ENCODE assay signal across 24 mouse cellular contexts in the genomic region with DNA sequence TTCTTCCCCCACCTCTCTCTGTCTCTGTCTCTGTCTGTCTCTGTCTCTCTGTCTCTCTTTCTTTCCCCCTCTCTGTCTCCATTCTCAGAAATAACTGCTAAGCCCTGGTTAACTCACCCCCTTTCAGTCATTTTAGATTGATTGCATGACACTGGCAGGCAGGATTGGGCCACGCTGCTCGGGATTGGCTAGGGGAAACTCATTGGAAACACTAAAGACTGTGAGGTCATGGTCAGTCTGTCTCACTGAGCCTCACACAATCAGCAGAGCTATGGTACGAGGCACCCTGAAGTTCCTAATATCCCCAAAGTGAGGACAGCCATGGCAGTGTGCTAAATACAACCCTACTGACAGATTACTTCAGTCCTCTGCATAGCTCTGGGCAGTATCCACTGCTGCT.
DNase-seq lines count a peak whose midpoint lies in the region; ATAC-seq lines count a peak whose summit lies in the region.
"Had no signal": no experiment of that assay in that cellular context is flagged by ENCODE, and none has a peak within 500 bp of the region (broad histone marks: within the 10 kb centered on the region; RNA-seq: fewer than 3 reads in every experiment).

No protein-coding gene starts in this region.

- no peak overlapping the region for H3K27ac ChIP-seq in midbrain, embryonic 10.5 days (replicated peaks)
- H3K27ac ChIP-seq in midbrain, embryonic 11.5 days (ENCODE audit: low read depth, low read length): no peak overlapping the region
- no peak overlapping the region for H3K27ac ChIP-seq in forebrain, embryonic 10.5 days
- H3K27ac ChIP-seq: embryonic facial prominence, embryonic 13.5 days; forebrain, embryonic 13.5 days; gastrocnemius, adult 2 months; heart, embryonic 10.5 days; hindbrain, embryonic 13.5 days; hindbrain, postnatal 0 days; intestine, embryonic 15.5 days had no signal

- no peaks in the 10 kb centered on the region for H3K9me3 ChIP-seq in midbrain, embryonic 10.5 days (replicated peaks)
- H3K9me3 ChIP-seq in midbrain, embryonic 11.5 days (ENCODE audit: control insufficient read depth, low read length): no peaks in the 10 kb centered on the region
- H3K9me3 ChIP-seq in forebrain, embryonic 10.5 days: no peaks in the 10 kb centered on the region
- H3K9me3 ChIP-seq: embryonic facial prominence, embryonic 13.5 days; forebrain, embryonic 13.5 days; heart, embryonic 10.5 days; hindbrain, embryonic 13.5 days; intestine, embryonic 15.5 days had no signal

- H3K36me3 ChIP-seq in midbrain, embryonic 10.5 days: no peaks in the 10 kb centered on the region
- no peaks in the 10 kb centered on the region for H3K36me3 ChIP-seq in midbrain, embryonic 11.5 days (ENCODE audit: control insufficient read depth, insufficient read depth, low read length)
- no peaks in the 10 kb centered on the region for H3K36me3 ChIP-seq in forebrain, embryonic 10.5 days (replicated peaks)
- H3K36me3 ChIP-seq: embryonic facial prominence, embryonic 13.5 days; heart, embryonic 10.5 days; hindbrain, embryonic 13.5 days; intestine, embryonic 15.5 days had no signal

- H3K9ac ChIP-seq in midbrain, embryonic 11.5 days (ENCODE audit: low read length): no peak overlapping the region
- H3K9ac ChIP-seq: embryonic facial prominence, embryonic 13.5 days; forebrain, embryonic 13.5 days; forebrain, postnatal 0 days; hindbrain, embryonic 13.5 days; intestine, embryonic 15.5 days had no signal

- no peak for ATAC-seq in midbrain, embryonic 11.5 days (ENCODE audit: low FRiP score)
- ATAC-seq: activated CD4-positive, CD25-positive, alpha-beta regulatory T cell, adult 4 months; forebrain, embryonic 13.5 days; forebrain, postnatal 0 days; hindbrain, postnatal 0 days; intestine, embryonic 15.5 days; Patski had no signal

- no peaks in the 10 kb centered on the region for H3K27me3 ChIP-seq in midbrain, embryonic 10.5 days (ENCODE audit: low read depth, poor library complexity, severe bottlenecking)
- no peaks in the 10 kb centered on the region for H3K27me3 ChIP-seq in midbrain, embryonic 11.5 days (ENCODE audit: control insufficient read depth, insufficient read depth, low read length)
- no peaks in the 10 kb centered on the region for H3K27me3 ChIP-seq in forebrain, embryonic 10.5 days (ENCODE audit: poor library complexity, severe bottlenecking)
- H3K27me3 ChIP-seq: CH12.LX; embryonic facial prominence, embryonic 13.5 days; forebrain, embryonic 13.5 days; hindbrain, embryonic 13.5 days; intestine, embryonic 15.5 days had no signal

- no peak overlapping the region for H3K4me3 ChIP-seq in midbrain, embryonic 10.5 days
- no peak overlapping the region for H3K4me3 ChIP-seq in midbrain, embryonic 11.5 days (ENCODE audit: low read depth, low read length)
- no peak overlapping the region for H3K4me3 ChIP-seq in forebrain, embryonic 10.5 days
- H3K4me3 ChIP-seq: embryonic facial prominence, embryonic 13.5 days; forebrain, embryonic 13.5 days; gastrocnemius, adult 2 months; heart, embryonic 10.5 days; hindbrain, embryonic 13.5 days; intestine, embryonic 15.5 days had no signal

- no peak overlapping the region for H3K4me2 ChIP-seq in midbrain, embryonic 11.5 days
- H3K4me2 ChIP-seq: embryonic facial prominence, embryonic 13.5 days; forebrain, embryonic 13.5 days; hindbrain, embryonic 13.5 days; intestine, embryonic 15.5 days had no signal

- WGBS in midbrain, embryonic 10.5 days: 78% methylated on average over 3 of the region's 3 CpGs
- WGBS in midbrain, embryonic 11.5 days: 87% methylated on average over 3 of the region's 3 CpGs
- WGBS in forebrain, embryonic 10.5 days: 80% methylated on average over 3 of the region's 3 CpGs

- no peaks in the 10 kb centered on the region for H3K4me1 ChIP-seq in midbrain, embryonic 10.5 days
- H3K4me1 ChIP-seq in midbrain, embryonic 11.5 days (ENCODE audit: control insufficient read depth, insufficient read depth, low read length): no peaks in the 10 kb centered on the region
- H3K4me1 ChIP-seq in forebrain, embryonic 10.5 days: no peaks in the 10 kb centered on the region
- H3K4me1 ChIP-seq: embryonic facial prominence, embryonic 13.5 days; forebrain, embryonic 13.5 days; hindbrain, embryonic 13.5 days; intestine, embryonic 15.5 days had no signal

- peak; percentile 29 for DNase-seq in adrenal gland, adult 8-10 months
- no peak for DNase-seq in adrenal gland, adult 18-20 months (ENCODE audit: low spot score in 2 of 2)
- DNase-seq in midbrain, embryonic 10.5 days (ENCODE audit: low spot score): peak; percentile 9
- DNase-seq in midbrain, embryonic 11.5 days (ENCODE audit: low spot score, missing footprints): no peak
- DNase-seq in adrenal gland, postnatal 36 days: peak; percentile 39 to 62
- no peak for DNase-seq in B cell, adult 2 months
- no peak for DNase-seq in forebrain, embryonic 10.5 days (ENCODE audit: extremely low spot score, low spot score)
- DNase-seq: cerebellum, adult 11-12 months; cerebellum, adult 9-10 months; cerebellum, postnatal 25 days; forebrain, postnatal 0 days; gastrocnemius, adult 2 months; gastrocnemius, postnatal 25 days; heart, postnatal 10 days; heart, postnatal 4 days had no signal

Comparison
In these comparisons a context has a peak if more than half of its experiments do, and no peak if none do; other contexts are left out.
1. DNase-seq: peak in adrenal gland, adult 8-10 months (single experiment), midbrain, embryonic 10.5 days (single experiment) and adrenal gland, postnatal 36 days (2 of 2); none in adrenal gland, adult 18-20 months (0 of 2), midbrain, embryonic 11.5 days (single experiment), B cell, adult 2 months (0 of 2) and forebrain, embryonic 10.5 days (single experiment).